ENCODE assay signal across 1 mouse cellular context in genomic region chr7:45719180-45719579, GRCm38 (mm10).
TF ChIP-seq lines count a peak whose summit lies in the region.

No protein-coding gene starts in this region.

TF ChIP-seq in MEL, 35 proteins besides CTCF, POLR2A, EP300 and RAD21:
- TF ChIP-seq ZC3H11A (IDR thresholded peaks at IDR 0.05; ENCODE audit: low read depth, low read length) = no peak
- TF ChIP-seq SMC3 (IDR thresholded peaks at IDR 0.05; ENCODE audit: low read depth, low read length) = no peak
- no peak for TF ChIP-seq USF2 (IDR thresholded peaks at IDR 0.05; ENCODE audit: borderline replicate concordance in 1 of 2, insufficient read depth in 1 of 2, low read depth in 1 of 2, low read length in 2 of 2)
- no peak for TF ChIP-seq GATA1 (IDR thresholded peaks at IDR 0.05; ENCODE audit: low read depth, low read length)
- TF ChIP-seq ZNF384 (IDR thresholded peaks at IDR 0.05; ENCODE audit: low read depth, low read length) = no peak
- TF ChIP-seq CHD1 (IDR thresholded peaks at IDR 0.05; ENCODE audit: low read depth, low read length) = no peak
- TF ChIP-seq ZKSCAN1 (IDR thresholded peaks at IDR 0.05; ENCODE audit: low read depth, low read length) = no peak
- TF ChIP-seq USF1 (IDR thresholded peaks at IDR 0.05; ENCODE audit: low read depth, low read length) = no peak
- no peak for TF ChIP-seq NRF1 (IDR thresholded peaks at IDR 0.05; ENCODE audit: insufficient read depth, low read depth, low read length, poor library complexity, severe bottlenecking)
